Mouse (Mus musculus) effector memory CD4-positive, alpha-beta T cell, adult 5 months (primary cell): ENCODE results near the gene Mettl23. TPM values are rescaled to one million over a fixed set of nuclear protein-coding genes. Genes with fewer than 3 reads are reported as not detected.

ENCODE experiments used
- polyA plus RNA-seq: library from polyadenylated mRNA; unstranded; fragments of 100-300 nt; shearing (Covaris generic); gene quantifications from one replicate; pipeline ENCODE4 v1.2.1, GENCODE M21; 2017

Mettl23 gene
- 121 TPM for polyA plus RNA-seq

DNA sequence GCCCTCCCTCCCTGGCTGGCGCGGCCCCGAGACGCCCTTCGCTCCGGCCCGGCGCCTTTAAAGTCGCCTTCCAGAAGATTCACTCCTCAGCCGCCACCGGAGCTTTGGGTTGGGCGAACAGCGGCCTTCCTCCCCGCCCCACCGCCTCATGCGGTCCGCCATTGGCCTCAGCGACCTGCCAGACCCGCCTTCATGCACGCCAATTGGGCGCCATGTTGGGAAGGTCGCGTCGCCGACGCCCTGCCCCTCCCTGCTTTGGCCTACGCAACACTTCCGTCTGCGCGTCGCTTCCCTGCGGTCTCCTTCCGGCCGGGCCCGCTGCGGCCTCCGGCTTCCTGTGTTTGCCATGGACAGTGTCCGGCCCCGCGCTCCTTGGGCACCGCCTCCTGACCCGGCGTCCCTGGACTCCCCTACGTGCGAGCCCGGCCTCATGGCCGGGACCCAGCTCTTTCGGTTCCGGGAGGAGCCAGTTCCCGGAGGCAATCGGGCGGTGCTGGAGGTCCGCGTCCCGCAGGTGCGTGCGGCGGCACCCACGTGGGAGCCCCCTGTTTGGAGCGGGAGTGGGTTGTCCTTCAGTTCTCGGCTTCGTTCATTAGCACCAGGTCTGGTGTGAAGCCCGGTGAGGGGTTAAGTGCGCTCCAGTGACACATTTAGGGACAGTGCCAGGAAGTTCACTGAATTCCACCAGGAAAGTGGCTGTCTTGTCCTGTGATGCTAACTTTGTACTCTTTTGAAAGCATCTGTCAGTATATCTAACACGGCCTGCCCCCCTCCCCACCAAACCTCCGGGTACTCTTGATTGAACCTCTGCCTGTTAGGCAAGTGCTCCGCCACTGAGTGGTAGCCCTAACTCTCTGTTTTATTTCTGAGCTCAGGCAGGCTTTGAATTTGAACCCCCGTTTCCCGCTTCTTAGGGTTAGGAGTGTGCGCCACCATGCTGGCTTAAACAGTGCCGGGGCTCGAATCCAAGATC is at the start of gene Mettl23, which contains the start of gene Jmjd6:
Gene Mettl23 (plus strand): TSS at position 18 of the 973 bp plus-strand sequence.
Gene Jmjd6 (minus strand): TSS at position 189 of the 973 bp plus-strand sequence.

DNA sequence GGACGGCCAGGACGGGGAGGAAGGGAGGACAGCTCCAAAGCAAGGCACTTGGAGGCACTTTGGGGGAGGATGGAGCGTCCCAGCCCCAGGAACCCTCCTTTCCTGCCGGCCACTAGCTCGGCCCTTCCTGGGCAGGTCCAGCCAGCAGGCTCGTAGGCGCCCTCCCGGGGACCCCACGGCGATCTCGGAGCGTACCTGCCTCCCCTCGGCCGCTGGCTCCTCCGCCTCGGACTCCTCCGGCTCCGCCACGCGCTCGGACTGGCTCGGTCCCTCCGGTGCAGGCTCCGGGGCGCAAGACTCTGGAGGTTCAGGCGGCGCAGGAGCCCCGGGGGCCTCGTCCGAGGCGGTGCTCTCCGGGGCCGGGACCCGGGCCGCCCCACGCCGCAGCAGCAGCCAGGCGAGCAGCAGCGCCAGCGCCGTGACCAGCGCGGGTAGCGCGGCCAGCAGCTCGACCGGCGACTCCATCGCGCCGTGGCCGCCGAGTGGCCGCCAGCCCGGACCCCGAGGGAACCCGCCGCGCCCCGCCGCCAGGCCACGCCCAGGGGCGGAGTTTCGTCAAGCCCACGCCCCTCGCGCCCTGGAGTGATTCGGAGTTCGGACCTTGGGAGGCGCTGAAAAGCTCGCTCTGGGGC is 15.4 kb upstream of the Mettl23 start, which contains the start of gene Mxra7:
Gene Mxra7 (minus strand): TSS at position 513 of the 632 bp plus-strand sequence.

DNA sequence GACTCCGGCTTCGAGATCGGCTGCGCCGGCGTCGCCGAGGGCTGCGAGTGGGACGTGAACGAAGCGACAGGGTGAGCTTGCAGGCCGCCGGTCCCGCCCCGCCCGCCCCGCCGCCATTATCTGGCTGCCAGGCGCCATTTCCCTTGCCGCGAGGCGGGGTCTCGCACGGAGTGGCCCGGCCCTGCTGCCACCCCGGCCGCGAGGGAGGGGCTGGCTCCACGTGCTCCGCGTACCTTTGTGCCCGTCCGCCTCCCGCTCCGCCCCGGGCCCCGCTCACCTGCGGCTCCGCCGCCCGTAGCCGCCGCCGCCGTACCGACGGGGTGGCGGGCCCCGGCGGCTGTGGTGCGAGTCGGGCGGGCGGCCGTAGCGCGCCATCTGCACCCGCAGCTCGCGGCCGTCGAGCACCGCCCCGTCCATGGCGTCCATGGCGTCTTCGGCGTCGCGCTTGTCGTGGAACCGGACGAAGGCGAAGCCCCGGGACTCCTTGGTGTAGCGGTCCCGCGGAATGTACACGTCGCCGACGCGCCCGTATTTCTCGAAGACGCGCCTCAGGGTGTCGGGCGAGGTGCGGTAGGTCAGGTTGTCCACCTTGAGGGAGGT is 9.3 kb downstream of the Mettl23 start, which contains the start of gene Mfsd11:
Gene Mfsd11 (plus strand): TSS at position 150 of the 600 bp plus-strand sequence.

DNA sequence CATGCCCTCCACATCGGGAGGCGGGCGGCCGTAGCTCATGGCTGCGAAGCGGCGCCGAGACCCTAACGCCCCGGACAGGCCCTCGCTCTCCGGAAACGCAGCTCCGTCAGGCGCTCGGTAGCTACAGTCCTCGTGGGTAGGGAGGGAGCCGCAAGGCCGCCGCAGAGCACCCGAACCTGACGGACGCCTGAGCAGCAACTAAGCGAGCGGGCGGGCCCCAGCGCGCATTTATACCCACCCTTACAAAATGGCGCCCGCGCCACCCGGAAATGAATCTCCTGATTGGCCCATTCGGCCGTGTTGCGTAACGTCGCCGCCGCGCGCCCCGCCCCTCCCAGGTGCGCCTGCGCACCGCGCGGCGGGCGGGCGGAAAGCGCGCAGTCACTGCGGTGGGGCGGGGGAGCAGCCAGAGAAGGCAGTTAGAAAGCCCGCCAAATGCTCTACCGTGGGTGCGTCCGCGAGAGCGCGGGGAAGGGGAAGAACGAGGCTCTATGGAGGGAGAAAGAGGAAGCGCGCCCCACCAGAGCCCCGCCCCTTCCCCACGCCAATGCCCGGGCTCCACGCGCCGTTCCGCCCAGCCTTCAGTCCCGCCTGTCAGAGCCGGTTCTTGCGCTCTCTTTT is 9.9 kb downstream of the Mettl23 start, which contains the start of gene Srsf2:
Gene Srsf2 (minus strand): TSS at position 204 of the 621 bp plus-strand sequence.

Other genes with a start within 250 kb of the Mettl23 start
- 19.5 TPM for gene Rhbdf2, start 216.3 kb upstream of the Mettl23 start, polyA plus RNA-seq
- gene Prcd, start 189.7 kb upstream of the Mettl23 start, polyA plus RNA-seq: not detected
- gene Cygb, start 189.0 kb upstream of the Mettl23 start, polyA plus RNA-seq: not detected
- 1.0 TPM for gene St6galnac1, start 67.8 kb upstream of the Mettl23 start, polyA plus RNA-seq
- gene Mxra7, start 15.2 kb upstream of the Mettl23 start, polyA plus RNA-seq: not detected
- gene Jmjd6, start 171 bp downstream of the Mettl23 start, polyA plus RNA-seq: 101 TPM
- 16.3 TPM for gene Mfsd11, start 9.2 kb downstream of the Mettl23 start, polyA plus RNA-seq
- gene Srsf2, start 9.8 kb downstream of the Mettl23 start, polyA plus RNA-seq: 394 TPM
- gene Mgat5b, start 75.6 kb downstream of the Mettl23 start, polyA plus RNA-seq: not detected